Mouse (Mus musculus) embryonic facial prominence, embryonic 15.5 days (tissue): ENCODE data around the gene Fhl2. TPM values are rescaled to one million over a fixed set of nuclear protein-coding genes. Genes with fewer than 3 reads are reported as not detected.

ENCODE experiments used
- ATAC-seq: fragments of 200-750 bp; cut with Nextera tagmentation; 2 replicates; pipeline ENCODE4 v1.8.0; 2017; ENCODE audit warnings: low read depth, moderate TSS enrichment; ENCODE audit not compliant: insufficient number of reproducible peaks, low FRiP score, low TSS enrichment
- H3K27ac ChIP-seq: fragments of 300-500 bp; sonication (generic); replicated peaks from 2 replicates; pipeline ENCODE4 v1.5.1; 2015; ENCODE audit warnings: mild to moderate bottlenecking, inconsistent platforms
- H3K27me3 ChIP-seq: fragments of 300-500 bp; sonication (generic); 2 replicates; pipeline ENCODE4 v1.6.1; 2015; ENCODE audit warnings: inconsistent platforms
- H3K36me3 ChIP-seq: fragments of 300-500 bp; sonication (generic); 2 replicates; pipeline ENCODE4 v1.6.1; 2015; ENCODE audit warnings: mild to moderate bottlenecking, inconsistent platforms
- H3K4me1 ChIP-seq: fragments of 300-500 bp; sonication (generic); 2 replicates; pipeline ENCODE4 v1.6.1; 2015; ENCODE audit warnings: inconsistent platforms
- H3K4me2 ChIP-seq: fragments of 300-500 bp; sonication (generic); replicated peaks from 2 replicates; pipeline ENCODE4 v1.6.1; 2015; ENCODE audit warnings: mild to moderate bottlenecking, inconsistent platforms
- H3K4me3 ChIP-seq: fragments of 300-500 bp; sonication (generic); replicated peaks from 2 replicates; pipeline ENCODE4 v1.5.1; 2015; ENCODE audit warnings: mild to moderate bottlenecking, inconsistent platforms
- H3K9ac ChIP-seq: fragments of 300-500 bp; sonication (generic); 2 replicates; pipeline ENCODE4 v1.6.1; 2015; ENCODE audit warnings: inconsistent platforms
- H3K9me3 ChIP-seq: fragments of 300-500 bp; sonication (generic); replicated peaks from 2 replicates; pipeline ENCODE4 v1.6.1; 2016; ENCODE audit warnings: inconsistent platforms
- WGBS: fragments of 180-500 bp; shearing (Covaris S2); methylation state at CpG from one replicate; pipeline ENCODE4 v1.1.7; 2015; 5-methylcytosine and 5-hydroxymethylcytosine counted together
- polyA plus RNA-seq: library from polyadenylated mRNA; unstranded; fragments of >200 nt; fragmentation: Nextera tagmentation; extraction: Ambion mirVana; gene quantifications from 2 replicates; pipeline ENCODE4 v1.2.1, GENCODE M21; 2015

The Fhl2 gene
- polyA plus RNA-seq = 22.0 and 22.9 TPM in 2 replicates

DNA sequence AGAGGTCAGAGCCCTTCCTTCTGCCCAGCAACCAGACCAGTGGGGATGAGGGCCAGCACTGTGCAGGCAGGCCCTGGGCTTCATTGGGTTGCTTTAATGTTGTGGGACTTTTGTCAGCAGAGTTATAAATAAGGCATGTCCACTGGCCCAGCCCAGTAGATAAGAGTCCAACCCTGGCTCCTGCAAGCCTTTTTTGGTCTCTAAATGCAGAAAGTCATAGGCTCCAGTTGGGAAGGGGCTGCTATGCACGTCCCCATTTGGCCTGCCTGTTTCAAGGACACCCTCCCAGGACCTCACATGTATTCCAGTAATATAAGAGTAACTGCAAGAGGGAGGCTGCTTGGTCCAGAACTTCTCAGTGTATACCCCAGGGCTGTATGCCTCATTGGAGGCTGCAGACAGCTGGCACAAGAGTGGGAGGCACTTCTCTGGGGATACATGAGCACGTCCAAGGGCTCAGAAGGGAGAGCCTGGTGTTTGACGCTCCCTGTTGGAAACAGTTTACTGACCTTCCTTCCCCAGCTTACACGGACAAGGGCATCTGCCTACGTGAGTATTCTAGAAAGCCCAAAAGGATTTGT lies at the start of gene Fhl2:
TSS of gene Fhl2 (minus strand) at position 324 of the 581 bp plus-strand sequence.
- H3K27ac ChIP-seq = no peak within 1 kb of the TSS
- H3K4me1 ChIP-seq = no peaks in the 10 kb centered on the region
- no peaks in the 10 kb centered on the region for H3K36me3 ChIP-seq
- 60% methylated on average over 5 of the region's 5 CpGs for WGBS
- no peaks in the 10 kb centered on the region for H3K27me3 ChIP-seq
- no peak for ATAC-seq
- no peaks in the 10 kb centered on the region for H3K9me3 ChIP-seq
- H3K4me3 ChIP-seq = no peak within 1 kb of the TSS
- H3K4me2 ChIP-seq = no peak within 1 kb of the TSS
- H3K9ac ChIP-seq = no peak within 1 kb of the TSS

DNA sequence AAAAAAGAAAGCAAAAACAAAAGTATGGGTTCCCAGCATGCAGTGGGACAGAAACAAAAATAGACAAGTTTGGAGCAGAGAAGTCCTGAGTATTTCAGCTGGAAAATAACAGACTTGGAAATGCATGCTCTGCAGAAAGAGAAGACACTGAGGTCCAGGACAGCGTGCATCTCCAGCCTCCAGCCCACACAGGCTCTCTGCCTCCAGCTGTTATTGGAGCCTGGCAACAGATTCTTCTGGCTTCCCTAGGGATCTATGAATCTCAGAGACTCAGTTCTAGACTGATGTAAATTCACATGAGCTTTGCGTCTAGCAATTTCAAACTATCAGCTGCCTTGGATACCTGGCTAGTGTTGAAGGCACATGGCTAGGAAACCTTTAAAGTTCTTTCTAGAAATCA lies 48.2 kb upstream of the Fhl2 start:
- no peaks in the 10 kb centered on the region for H3K36me3 ChIP-seq
- 66% methylated on average over 2 of the region's 2 CpGs for WGBS
- no peak for ATAC-seq
- H3K9ac ChIP-seq = no peak overlapping the region
- H3K9me3 ChIP-seq = no peaks in the 10 kb centered on the region
- no peak overlapping the region for H3K4me2 ChIP-seq
- no peaks in the 10 kb centered on the region for H3K4me1 ChIP-seq
- no peaks in the 10 kb centered on the region for H3K27me3 ChIP-seq
- no peak overlapping the region for H3K27ac ChIP-seq
- H3K4me3 ChIP-seq = no peak overlapping the region

DNA sequence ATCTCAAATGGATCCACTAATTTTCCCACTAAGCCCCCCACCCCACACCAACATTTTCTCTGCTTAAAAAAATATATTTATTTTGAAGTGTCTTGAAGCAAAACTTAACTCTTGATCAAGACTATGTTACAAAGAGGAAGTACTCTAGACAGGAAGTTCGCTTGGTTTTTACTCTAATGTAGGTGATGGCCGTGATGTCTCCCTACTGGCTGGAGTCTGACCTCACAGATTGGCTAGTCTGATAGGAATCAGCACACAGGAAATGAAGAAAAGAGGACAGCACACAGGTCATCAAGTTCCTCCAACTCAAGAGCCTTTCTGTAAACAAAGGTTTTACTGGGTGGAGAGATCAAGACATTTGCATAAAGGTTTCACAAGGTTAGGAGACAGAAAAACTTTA lies 44.4 kb upstream of the Fhl2 start:
- ATAC-seq = no peak
- Histone ChIP-seq H3K36me3 (no peaks in the 10 kb centered on the region), H3K27me3 (no peaks in the 10 kb centered on the region)

DNA sequence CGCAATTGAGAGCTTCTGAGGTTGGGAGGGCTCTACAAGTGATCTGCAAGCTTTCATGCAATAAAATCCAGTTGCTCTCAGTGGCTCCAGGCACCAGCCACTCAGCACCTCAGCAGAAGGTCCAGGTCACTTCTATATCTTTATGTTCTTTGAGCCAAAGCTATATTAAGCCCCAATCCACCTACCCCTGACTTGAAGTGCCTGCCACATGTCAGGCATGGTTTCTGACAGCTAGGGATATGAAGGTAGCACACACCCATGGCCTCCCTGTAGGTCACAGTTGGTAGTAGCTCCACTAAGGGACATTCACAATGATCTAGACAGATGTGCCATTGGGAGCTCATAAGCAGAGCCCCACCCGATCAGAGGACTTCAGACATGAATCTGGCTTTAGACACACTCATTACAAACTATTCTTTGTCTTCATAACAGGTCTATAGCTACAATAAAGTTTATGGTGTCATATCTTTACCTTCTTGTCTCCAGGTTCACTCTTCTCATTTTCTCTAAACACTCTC lies 43.1 kb upstream of the Fhl2 start:
- Histone ChIP-seq H3K9ac (no peak overlapping the region), H3K36me3 (no peaks in the 10 kb centered on the region), H3K9me3 (no peaks in the 10 kb centered on the region), H3K4me3 (no peak overlapping the region), H3K4me1 (no peaks in the 10 kb centered on the region), H3K27me3 (no peaks in the 10 kb centered on the region), H3K27ac (no peak overlapping the region), H3K4me2 (no peak overlapping the region)
- ATAC-seq = no peak
- whole genome bisulfite sequencing = 87% methylated on average over 2 of the region's 2 CpGs

More for the DNA sequence above, 44.4 kb upstream of the Fhl2 start:
- Histone ChIP-seq H3K9me3 (no peaks in the 10 kb centered on the region), H3K4me1 (no peaks in the 10 kb centered on the region), H3K4me3 (no peak overlapping the region), H3K27ac (no peak overlapping the region), H3K9ac (no peak overlapping the region), H3K4me2 (no peak overlapping the region)
- WGBS = 75% methylated on average over 2 of the region's 2 CpGs

DNA sequence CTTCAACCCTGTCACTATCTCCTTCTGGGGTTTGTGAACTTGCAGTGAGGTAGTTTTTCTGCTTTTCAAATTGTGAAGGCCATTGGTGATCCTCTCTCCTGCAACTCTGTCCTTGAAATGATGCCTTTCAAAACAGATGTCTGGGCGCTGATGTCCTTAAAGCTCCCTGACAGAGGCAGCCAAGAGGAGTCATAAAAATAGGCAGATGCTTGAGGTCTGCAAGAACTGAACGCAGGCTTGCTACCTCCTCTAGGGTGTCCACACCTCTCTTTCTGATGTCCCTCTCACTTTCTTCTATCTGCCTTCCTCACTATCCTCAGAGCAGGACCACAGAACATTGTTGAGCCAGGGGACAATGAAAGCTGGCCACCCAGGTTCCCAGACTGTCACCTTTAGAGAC lies 41.7 kb upstream of the Fhl2 start:
- H3K27ac ChIP-seq = no peak overlapping the region
- no peak overlapping the region for H3K4me3 ChIP-seq
- no peaks in the 10 kb centered on the region for H3K4me1 ChIP-seq
- no peaks in the 10 kb centered on the region for H3K9me3 ChIP-seq
- no peaks in the 10 kb centered on the region for H3K27me3 ChIP-seq
- no peaks in the 10 kb centered on the region for H3K36me3 ChIP-seq
- H3K9ac ChIP-seq = no peak overlapping the region
- 79% methylated on average over 2 of the region's 2 CpGs for WGBS
- no peak for ATAC-seq
- H3K4me2 ChIP-seq = no peak overlapping the region

DNA sequence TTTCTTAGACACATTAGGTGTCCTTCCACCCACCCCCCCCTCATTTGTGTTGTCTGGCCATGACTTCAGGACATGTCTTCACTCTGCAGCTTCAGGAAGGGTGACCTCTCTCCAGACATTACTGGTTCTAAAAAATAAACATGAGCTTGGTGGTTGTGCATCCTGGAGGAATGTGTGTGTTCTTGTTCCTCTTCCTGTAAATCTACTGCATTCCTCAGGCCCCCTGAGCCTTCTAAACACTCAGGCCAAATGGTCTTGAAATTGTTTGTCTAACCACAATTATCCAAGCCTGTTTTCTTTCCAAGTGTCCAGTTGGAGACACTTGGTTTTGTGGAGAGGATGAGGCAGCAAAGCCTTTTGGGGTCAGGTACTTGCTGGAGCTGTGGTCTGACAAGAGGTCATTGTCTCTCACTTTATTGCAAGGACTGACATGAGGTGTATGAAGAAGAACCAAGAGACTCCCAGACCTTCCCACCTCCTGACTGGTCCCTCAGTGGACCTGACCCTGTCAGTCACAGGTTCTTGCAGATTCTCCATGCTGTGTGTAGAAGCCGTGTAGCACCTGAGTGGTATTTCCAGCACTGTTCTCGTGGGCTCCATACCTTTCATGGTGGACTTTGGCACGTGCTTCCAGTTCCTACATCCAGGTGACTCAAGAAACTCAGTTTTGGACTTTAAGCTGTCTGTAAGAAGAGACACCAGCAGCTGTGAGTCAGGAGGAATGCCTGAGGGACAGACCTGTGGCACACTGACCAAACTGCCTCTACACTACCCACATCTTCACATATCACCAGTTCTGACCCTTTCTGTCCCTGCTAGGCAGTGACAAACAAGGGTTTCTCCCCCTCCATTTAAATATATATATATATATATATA lies 40.8 kb upstream of the Fhl2 start:
- no peak overlapping the region for H3K4me2 ChIP-seq
- no peaks in the 10 kb centered on the region for H3K9me3 ChIP-seq
- ATAC-seq = no peak
- no peak overlapping the region for H3K4me3 ChIP-seq
- no peak overlapping the region for H3K27ac ChIP-seq
- H3K4me1 ChIP-seq = no peaks in the 10 kb centered on the region
- H3K9ac ChIP-seq = no peak overlapping the region
- H3K27me3 ChIP-seq = no peaks in the 10 kb centered on the region
- WGBS = 85% methylated on average over 3 of the region's 3 CpGs
- H3K36me3 ChIP-seq = no peaks in the 10 kb centered on the region

DNA sequence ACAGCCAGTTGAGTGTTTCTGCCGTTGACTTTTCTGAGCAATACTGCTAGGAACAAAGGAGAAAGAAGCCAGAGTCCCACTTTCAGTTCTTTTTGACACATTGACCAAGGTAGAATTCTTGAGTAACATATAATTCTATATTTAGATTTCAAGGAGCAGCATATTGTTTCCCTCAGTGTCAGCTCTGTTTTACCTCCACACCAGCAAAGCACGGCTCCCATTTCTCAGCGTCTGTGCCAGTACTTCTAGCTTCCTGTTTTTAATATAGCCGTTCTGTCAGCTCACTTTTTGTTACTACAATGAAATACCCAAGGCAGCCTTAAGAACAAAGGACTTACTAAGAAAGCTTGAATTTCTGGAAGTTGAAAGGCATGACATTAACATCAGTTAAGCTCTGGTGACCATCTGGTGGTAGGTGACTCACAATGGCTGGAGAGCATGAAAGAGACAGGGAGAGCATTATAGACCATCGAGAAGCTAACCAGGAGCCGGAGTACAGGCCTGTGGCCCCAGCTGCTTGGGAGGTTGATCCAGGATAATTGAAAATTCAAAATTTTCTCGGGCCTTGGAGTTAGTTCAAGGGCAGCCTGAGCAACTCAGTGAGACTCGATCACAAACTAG lies 28.9 kb upstream of the Fhl2 start:
- Histone ChIP-seq H3K9ac (no peak overlapping the region), H3K4me2 (no peak overlapping the region), H3K4me3 (no peak overlapping the region), H3K4me1 (no peaks in the 10 kb centered on the region), H3K27ac (peak overlapping the region; percentile 35), H3K27me3 (no peaks in the 10 kb centered on the region), H3K36me3 (no peaks in the 10 kb centered on the region), H3K9me3 (no peaks in the 10 kb centered on the region)
- 46% methylated on average over 8 of the region's 8 CpGs for WGBS
- ATAC-seq = 0 out of 2 replicates have a peak, but pooled peaks have one; percentile 29

DNA sequence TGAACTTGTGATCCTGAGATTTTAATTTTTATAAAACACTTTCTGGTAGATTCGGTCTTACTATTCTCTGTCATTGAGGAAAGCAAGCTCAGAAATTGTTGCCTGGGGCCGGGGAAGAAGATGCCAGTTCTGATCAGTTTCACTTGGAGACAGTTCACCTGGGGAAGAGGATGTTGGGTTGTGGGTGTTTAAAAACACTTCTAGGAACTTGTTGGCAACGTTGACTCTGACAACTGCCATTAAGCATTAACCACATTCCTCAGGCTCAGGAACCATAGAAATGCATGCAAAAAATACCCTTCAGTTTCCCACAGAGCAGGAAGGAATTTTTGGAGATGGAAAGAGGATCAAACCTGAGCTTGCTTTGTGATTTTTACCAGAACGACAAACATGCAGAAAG lies 28.2 kb upstream of the Fhl2 start:
- Histone ChIP-seq H3K4me1 (no peaks in the 10 kb centered on the region), H3K36me3 (no peaks in the 10 kb centered on the region), H3K4me2 (no peak overlapping the region), H3K27me3 (no peaks in the 10 kb centered on the region), H3K9ac (no peak overlapping the region), H3K9me3 (no peaks in the 10 kb centered on the region), H3K27ac (peak overlapping the region; percentile 35; the same call in 1 of the 2 replicates), H3K4me3 (no peak overlapping the region)
- 47% methylated on average over 4 of the region's 4 CpGs for WGBS
- ATAC-seq = no peak

DNA sequence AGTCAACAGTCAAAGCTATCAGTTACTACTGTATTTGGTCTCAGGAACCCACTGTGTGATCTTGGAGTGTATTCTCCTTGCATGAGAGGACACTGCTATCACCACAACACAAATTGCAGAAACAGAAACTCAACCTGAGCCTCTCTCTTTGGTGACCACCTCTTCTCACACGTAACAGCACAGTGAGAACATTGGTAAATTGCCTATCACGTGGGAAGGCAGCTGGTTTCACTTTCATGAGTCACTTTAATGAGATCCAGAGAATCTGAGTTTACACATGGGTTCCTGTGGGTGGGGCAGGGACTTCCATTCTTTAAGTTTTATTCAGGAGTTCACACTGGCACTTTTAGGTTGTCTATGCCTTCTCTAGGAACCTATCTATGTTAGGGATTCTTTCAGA lies 27.4 kb upstream of the Fhl2 start:
- WGBS = 26% methylated on average over 2 of the region's 2 CpGs
- H3K4me2 ChIP-seq = no peak overlapping the region
- H3K27ac ChIP-seq = no peak overlapping the region
- ATAC-seq = no peak
- no peak overlapping the region for H3K9ac ChIP-seq
- H3K4me3 ChIP-seq = no peak overlapping the region
- no peaks in the 10 kb centered on the region for H3K9me3 ChIP-seq
- no peaks in the 10 kb centered on the region for H3K4me1 ChIP-seq
- no peaks in the 10 kb centered on the region for H3K36me3 ChIP-seq
- H3K27me3 ChIP-seq = no peaks in the 10 kb centered on the region

DNA sequence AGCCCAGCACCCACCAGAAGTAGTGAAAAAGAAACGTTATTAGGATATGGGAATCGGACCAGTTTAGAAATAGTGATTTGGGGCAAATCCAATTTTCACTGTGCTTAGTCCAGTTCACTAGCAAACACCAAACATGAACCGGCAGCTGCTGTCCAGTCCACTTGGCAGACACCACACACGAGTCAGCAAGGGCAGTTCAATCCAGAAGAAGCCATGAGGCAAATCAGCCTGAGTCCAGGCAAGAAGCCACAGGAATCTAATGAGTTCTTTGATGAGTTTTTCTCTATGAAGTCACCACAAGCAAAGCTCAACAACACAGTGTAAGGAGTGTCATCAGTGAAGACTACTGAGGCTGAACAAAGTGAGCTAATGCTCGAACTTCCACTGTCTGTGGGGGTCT lies 26.3 kb upstream of the Fhl2 start:
- no peak for ATAC-seq
- no peaks in the 10 kb centered on the region for H3K27me3 ChIP-seq
- H3K4me1 ChIP-seq = no peaks in the 10 kb centered on the region
- H3K36me3 ChIP-seq = no peaks in the 10 kb centered on the region
- no peak overlapping the region for H3K27ac ChIP-seq
- no peaks in the 10 kb centered on the region for H3K9me3 ChIP-seq
- WGBS = 86% methylated on average over 5 of the region's 5 CpGs
- H3K4me3 ChIP-seq = no peak overlapping the region
- H3K9ac ChIP-seq = no peak overlapping the region
- no peak overlapping the region for H3K4me2 ChIP-seq

DNA sequence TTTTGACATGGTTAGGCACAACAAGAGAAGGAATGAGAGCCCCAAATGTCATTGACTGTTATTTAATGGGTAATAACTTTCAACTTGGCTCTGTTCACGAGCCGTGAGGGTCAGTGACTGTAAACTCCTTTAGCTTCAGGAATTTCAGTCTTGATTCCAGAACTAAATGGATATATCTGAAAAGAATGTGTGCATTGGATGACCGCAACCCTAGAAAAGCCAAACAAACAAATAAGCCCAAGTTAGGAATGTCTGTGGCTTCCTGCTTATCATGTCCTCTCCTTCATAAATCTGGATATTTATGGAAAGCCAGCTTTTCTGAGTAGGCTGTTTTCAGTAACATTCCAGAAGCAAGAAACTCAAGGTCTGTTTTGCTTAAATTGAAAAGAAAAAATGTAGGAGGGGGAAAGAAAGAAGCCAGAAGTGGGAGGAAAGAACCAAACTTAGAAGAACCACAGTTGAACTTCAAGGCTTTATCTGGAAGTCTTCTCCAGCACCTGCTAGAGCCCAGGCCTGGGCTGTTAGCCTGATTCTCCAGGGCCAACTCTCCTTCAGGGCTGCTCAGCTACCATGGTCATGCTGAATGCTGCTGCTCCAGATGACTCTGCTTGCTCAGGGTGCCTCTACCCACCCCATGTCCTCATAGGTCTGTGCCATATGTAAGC lies 21.4 kb upstream of the Fhl2 start:
- Histone ChIP-seq H3K27me3 (no peaks in the 10 kb centered on the region), H3K4me1 (no peaks in the 10 kb centered on the region), H3K9me3 (no peaks in the 10 kb centered on the region), H3K9ac (no peak overlapping the region), H3K4me2 (no peak overlapping the region), H3K27ac (no peak overlapping the region), H3K4me3 (no peak overlapping the region), H3K36me3 (no peaks in the 10 kb centered on the region)
- WGBS = 68% methylated on average over 3 of the region's 3 CpGs
- ATAC-seq = no peak
